Mouse (Mus musculus): ENCODE measurements at regions not wholly inside any gene's neighbourhood (a gene's known extent, or its start where the extent isn't known, plus 50 kb on each side); places are given as distances from the start of the nearest gene placed in this dataset.

DNA sequence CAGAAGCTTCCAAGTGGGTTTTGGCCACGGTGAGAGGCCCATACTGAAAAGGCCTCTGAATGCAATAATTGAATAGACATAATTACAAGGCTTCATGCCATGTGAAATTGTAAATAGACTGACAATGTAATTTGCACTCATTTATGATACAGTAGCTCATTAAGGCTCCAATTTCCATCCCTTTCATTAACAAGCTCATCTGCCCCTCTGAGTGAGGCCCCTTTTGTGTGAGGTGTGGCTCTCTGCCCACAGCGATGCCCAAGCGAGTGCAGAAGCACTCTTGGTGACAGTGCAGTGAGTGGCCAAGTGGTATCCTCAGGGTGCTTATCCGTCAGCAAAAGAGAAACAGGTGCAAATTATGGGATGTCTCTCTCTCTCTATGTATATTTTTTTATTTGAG lies 415.2 kb downstream of the Tmem132b start:
- no peak for TF ChIP-seq CTCF (IDR thresholded peaks at IDR 0.05)
- no peak for DNase-seq
- Histone ChIP-seq H3K27ac (no peak overlapping the region), H3K4me3 (no peak overlapping the region)
- intact Hi-C loops (cut with DNase I), result no loop called here

DNA sequence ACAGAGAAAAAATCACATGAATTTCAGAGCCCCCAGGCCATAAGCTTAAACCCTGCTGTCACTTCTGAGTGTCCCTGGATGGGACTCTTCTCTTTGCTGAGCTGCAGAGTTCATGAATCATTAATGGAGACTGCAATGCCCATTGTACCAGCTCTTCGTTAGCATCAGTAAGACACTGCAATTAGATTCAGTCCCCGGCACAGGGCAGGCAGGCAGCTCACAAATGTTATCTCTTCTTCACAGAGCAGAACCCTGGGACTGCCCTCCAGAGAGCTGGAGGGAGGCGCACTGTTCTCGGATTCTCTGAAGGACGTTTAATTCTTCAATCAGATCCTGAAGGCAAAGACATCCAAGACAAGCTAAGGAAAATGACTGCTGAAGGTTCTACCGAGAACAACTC lies 420.1 kb downstream of the Tmem132b start:
- intact Hi-C loops (cut with DNase I), result no loop called here
- H3K27ac ChIP-seq, result no peak overlapping the region
- H3K4me3 ChIP-seq, result no peak overlapping the region
- no peak for TF ChIP-seq CTCF (IDR thresholded peaks at IDR 0.05)
- DNase-seq, result no peak

DNA sequence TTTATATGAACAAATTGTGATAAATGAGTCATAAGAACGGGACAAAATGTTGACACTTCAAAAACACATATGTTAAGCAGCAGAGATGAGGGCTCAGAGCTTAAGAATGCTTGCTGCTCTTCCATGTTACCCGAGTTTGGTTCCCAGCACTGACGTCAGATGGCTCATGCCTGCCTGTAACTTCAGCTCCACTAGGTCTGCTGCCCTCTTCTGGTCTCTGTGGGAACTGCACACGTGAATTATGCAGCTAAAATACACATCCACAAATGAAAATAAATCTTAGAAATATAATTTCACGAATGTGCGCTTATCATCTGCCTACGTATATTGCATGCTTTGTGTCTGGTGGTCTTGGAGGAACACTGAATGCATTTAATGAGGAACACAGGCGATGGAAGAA lies 432.5 kb downstream of the Tmem132b start:
- TF ChIP-seq CTCF (IDR thresholded peaks at IDR 0.05), result peak; percentile 57
- DNase-seq, result no peak
- H3K4me3 ChIP-seq, result no peak overlapping the region
- no peak overlapping the region for H3K27ac ChIP-seq
- intact Hi-C loops (cut with DNase I), result no loop called here

DNA sequence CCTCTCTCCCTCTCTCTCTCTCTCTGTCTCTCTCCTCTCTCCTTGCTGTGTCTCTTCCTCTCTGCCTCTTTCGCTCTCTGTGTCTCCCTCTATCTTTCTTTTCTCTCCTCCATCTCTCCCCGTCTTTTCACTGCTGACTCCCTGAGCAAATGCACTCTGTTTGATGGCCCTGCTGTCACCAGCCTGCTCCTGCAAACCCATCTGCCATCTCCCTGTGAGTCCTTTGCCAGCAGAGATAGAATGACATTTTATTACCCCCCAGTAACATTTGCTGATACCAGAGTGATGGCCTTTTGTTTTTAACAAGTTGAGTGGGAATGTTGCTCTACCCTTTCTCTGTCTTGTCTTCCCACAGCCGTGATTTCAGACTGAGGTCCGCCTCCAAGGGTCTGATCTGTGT lies 436.6 kb downstream of the Tmem132b start:
- intact Hi-C loops (cut with DNase I), result no loop called here
- TF ChIP-seq CTCF (IDR thresholded peaks at IDR 0.05), result no peak
- Histone ChIP-seq H3K27ac (no peak overlapping the region), H3K4me3 (no peak overlapping the region)
- DNase-seq, result no peak

GRCm38 (mm10) chr5:125974035-125974434 lies 442.5 kb downstream of the Tmem132b start:
- intact Hi-C loops (cut with DNase I), result no loop called here
- Histone ChIP-seq H3K27ac (no peak overlapping the region), H3K4me3 (no peak overlapping the region)
- no peak for DNase-seq
- no peak for TF ChIP-seq CTCF (IDR thresholded peaks at IDR 0.05)

GRCm38 (mm10) chr5:125979801-125980200 lies 448.2 kb downstream of the Tmem132b start:
- Histone ChIP-seq H3K4me3 (no peak overlapping the region), H3K27ac (no peak overlapping the region)
- no peak for TF ChIP-seq CTCF (IDR thresholded peaks at IDR 0.05)
- intact Hi-C loops (cut with DNase I), result no loop called here
- DNase-seq, result no peak

GRCm38 (mm10) chr5:125985356-125985755 lies 453.8 kb downstream of the Tmem132b start:
- intact Hi-C loops (cut with DNase I), result no loop called here
- Histone ChIP-seq H3K4me3 (no peak overlapping the region), H3K27ac (no peak overlapping the region)
- no peak for TF ChIP-seq CTCF (IDR thresholded peaks at IDR 0.05)
- DNase-seq, result no peak

- H3K27ac ChIP-seq, result no peak overlapping the region
- no peak for TF ChIP-seq CTCF (IDR thresholded peaks at IDR 0.05)
- intact Hi-C loops (cut with DNase I), result no loop called here
- no peak overlapping the region for H3K4me3 ChIP-seq
- DNase-seq, result no peak
Observed at GRCm38 (mm10) chr5:125997173-125997572, 465.6 kb downstream of the Tmem132b start.

DNA sequence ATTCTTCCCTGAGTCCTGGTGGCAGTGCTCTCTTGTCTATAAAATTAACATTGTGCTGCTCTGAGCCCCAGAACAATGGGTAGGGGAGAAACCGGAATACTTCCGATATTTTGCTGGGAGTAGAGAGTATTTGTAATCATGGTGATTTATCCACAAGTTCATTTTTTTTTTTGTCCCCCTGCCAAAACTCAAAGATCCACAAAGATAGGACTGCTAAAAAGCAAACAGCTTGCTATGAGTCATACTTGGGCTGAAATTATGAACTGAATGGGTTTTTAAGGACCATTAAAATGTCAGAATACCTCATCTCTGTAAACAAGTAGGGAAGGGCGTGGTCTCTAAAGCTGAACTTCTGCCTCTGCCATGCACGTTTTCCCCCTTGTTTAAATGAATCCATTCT lies 476.3 kb downstream of the Tmem132b start:
- DNase-seq, result no peak
- intact Hi-C loops (cut with DNase I), result no loop called here
- TF ChIP-seq CTCF (IDR thresholded peaks at IDR 0.05), result no peak

GRCm38 (mm10) chr5:126008321-126008720 lies 476.7 kb downstream of the Tmem132b start:
- intact Hi-C loops (cut with DNase I), result no loop called here
- no peak for DNase-seq
- no peak overlapping the region for H3K4me3 ChIP-seq
- no peak for TF ChIP-seq CTCF (IDR thresholded peaks at IDR 0.05)
- no peak overlapping the region for H3K27ac ChIP-seq

More for the DNA sequence above, 476.3 kb downstream of the Tmem132b start:
- Histone ChIP-seq H3K4me3 (no peak overlapping the region), H3K27ac (no peak overlapping the region)

DNA sequence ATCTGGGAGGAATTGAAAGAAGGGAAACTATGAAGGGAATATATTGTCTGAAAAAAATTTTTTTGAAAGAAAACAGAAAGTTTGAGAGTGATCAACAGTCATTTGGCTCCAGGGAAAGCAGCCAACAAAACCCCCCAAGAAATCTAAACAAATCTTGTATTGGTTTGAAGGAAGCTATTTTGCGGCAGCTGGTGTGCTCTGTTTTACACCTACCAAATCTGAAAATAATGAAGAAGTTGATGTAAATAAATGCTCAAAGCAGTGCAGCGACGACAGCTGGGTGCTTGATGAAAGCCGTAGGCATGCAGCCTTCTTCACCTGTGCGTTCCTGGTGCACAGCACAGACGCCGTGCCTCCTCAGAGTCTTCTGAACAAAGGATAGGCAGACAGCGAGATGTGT lies 488.2 kb downstream of the Tmem132b start:
- H3K4me3 ChIP-seq, result no peak overlapping the region
- intact Hi-C loops (cut with DNase I), result no loop called here
- no peak overlapping the region for H3K27ac ChIP-seq

DNA sequence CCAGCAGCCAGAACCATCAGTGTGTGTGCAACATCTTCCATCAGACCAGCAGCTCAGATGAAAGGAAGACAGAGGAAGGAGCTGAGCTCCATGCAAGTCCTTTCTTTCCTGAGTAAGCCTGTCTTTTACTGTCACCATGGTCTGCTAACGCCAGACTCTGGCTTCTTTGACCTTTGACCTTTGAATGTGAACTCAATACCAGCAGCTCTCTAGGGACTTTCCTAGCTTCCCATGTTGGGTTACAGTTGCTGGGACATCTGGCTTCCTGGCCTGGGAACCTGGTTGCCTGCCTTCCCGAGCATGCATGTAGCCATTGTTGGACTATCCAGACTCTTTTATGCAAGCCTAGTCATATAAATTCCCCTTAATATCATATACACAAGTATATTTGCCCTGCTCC lies 492.3 kb downstream of the Tmem132b start:
- no peak overlapping the region for H3K27ac ChIP-seq
- no peak for DNase-seq
- intact Hi-C loops (cut with DNase I), result no loop called here
- H3K4me3 ChIP-seq, result no peak overlapping the region
- no peak for TF ChIP-seq CTCF (IDR thresholded peaks at IDR 0.05)

More for the DNA sequence above, 488.2 kb downstream of the Tmem132b start:
- no peak for DNase-seq
- no peak for TF ChIP-seq CTCF (IDR thresholded peaks at IDR 0.05)

GRCm38 (mm10) chr5:126034846-126035245 lies 503.3 kb downstream of the Tmem132b start:
- intact Hi-C loops (cut with DNase I), result no loop called here
- no peak overlapping the region for H3K4me3 ChIP-seq
- no peak for DNase-seq
- no peak for TF ChIP-seq CTCF (IDR thresholded peaks at IDR 0.05)
- H3K27ac ChIP-seq, result no peak overlapping the region

GRCm38 (mm10) chr5:126036686-126037085 lies 505.1 kb downstream of the Tmem132b start:
- Histone ChIP-seq H3K27ac (no peak overlapping the region), H3K4me3 (no peak overlapping the region)
- TF ChIP-seq CTCF (IDR thresholded peaks at IDR 0.05), result no peak
- intact Hi-C loops (cut with DNase I), result no loop called here
- DNase-seq, result no peak

- H3K27ac ChIP-seq, result no peak overlapping the region
- peak; percentile 17; the same call in 1 of the 2 replicates for TF ChIP-seq CTCF (IDR thresholded peaks at IDR 0.05)
- DNase-seq, result no peak
- no peak overlapping the region for H3K4me3 ChIP-seq
- intact Hi-C loops (cut with DNase I), result no loop called here
Observed at GRCm38 (mm10) chr5:126045761-126046160, 514.2 kb downstream of the Tmem132b start.
